42 mouse cellular contexts compared by ENCODE assay signal in genomic region chr7:104613655-104614054, GRCm38 (mm10). TPM values are rescaled to one million over a fixed set of nuclear protein-coding genes. Genes with fewer than 3 reads are reported as not detected.
"Had no signal": no experiment of that assay in that cellular context is flagged by ENCODE, and none has a peak within 500 bp of the region (broad histone marks: within the 10 kb centered on the region; RNA-seq: fewer than 3 reads in every experiment).

Gene Olfr656, plus strand, starts transcription at chr7:104613955.

- H3K9ac ChIP-seq: heart, embryonic 12.5 days; heart, embryonic 13.5 days; heart, embryonic 15.5 days; hindbrain, embryonic 12.5 days; hindbrain, embryonic 13.5 days; hindbrain, embryonic 14.5 days; hindbrain, embryonic 15.5 days; intestine, embryonic 15.5 days; kidney, embryonic 15.5 days had no signal

- H3K27ac ChIP-seq: heart, embryonic 10.5 days; heart, embryonic 13.5 days; heart, embryonic 15.5 days; hindbrain, embryonic 10.5 days; hindbrain, embryonic 12.5 days; hindbrain, embryonic 13.5 days; hindbrain, embryonic 14.5 days; hindbrain, embryonic 15.5 days; hindbrain, postnatal 0 days; intestine, embryonic 15.5 days; kidney, embryonic 15.5 days; kidney, postnatal 0 days; layer of hippocampus, adult 2 months; left cerebral cortex, adult 2 months had no signal

- H3K36me3 ChIP-seq: heart, embryonic 10.5 days; heart, embryonic 12.5 days; heart, embryonic 13.5 days; heart, embryonic 15.5 days; hindbrain, embryonic 10.5 days; hindbrain, embryonic 12.5 days; hindbrain, embryonic 13.5 days; hindbrain, embryonic 15.5 days; intestine, embryonic 15.5 days; kidney, embryonic 15.5 days had no signal

- H3K4me1 ChIP-seq: heart, embryonic 10.5 days; heart, embryonic 12.5 days; heart, embryonic 13.5 days; heart, embryonic 15.5 days; hindbrain, embryonic 10.5 days; hindbrain, embryonic 12.5 days; hindbrain, embryonic 13.5 days; hindbrain, embryonic 15.5 days; intestine, embryonic 15.5 days; kidney, embryonic 15.5 days had no signal

- ATAC-seq: hindbrain, embryonic 16.5 days; hindbrain, postnatal 0 days; inflammation-experienced regulatory T-cells, adult 6 months; intestine, embryonic 15.5 days; intestine, embryonic 16.5 days; intestine, postnatal 0 days had no signal

- H3K9me3 ChIP-seq: heart, embryonic 10.5 days; heart, embryonic 15.5 days; hindbrain, embryonic 10.5 days; hindbrain, embryonic 12.5 days; hindbrain, embryonic 13.5 days; hindbrain, embryonic 15.5 days; intestine, embryonic 15.5 days; kidney, embryonic 15.5 days had no signal

- H3K27me3 ChIP-seq: heart, embryonic 12.5 days; heart, embryonic 13.5 days; heart, embryonic 15.5 days; hindbrain, embryonic 12.5 days; hindbrain, embryonic 13.5 days; hindbrain, embryonic 15.5 days; intestine, embryonic 15.5 days; kidney, embryonic 15.5 days had no signal

- DNase-seq: heart, postnatal 10 days; heart, postnatal 14 days; heart, postnatal 36 days; heart, postnatal 4 days; kidney, adult 11 months; kidney, adult 2 months; kidney, adult 8-10 months; kidney, adult 9 months; kidney, postnatal 10 days; kidney, postnatal 14 days; kidney, postnatal 25 days; kidney, postnatal 36 days; kidney, postnatal 4 days; layer of hippocampus, adult 9-11 months; layer of hippocampus, postnatal 36 days had no signal

- H3K4me3 ChIP-seq: heart, embryonic 10.5 days; heart, embryonic 12.5 days; heart, embryonic 13.5 days; heart, embryonic 15.5 days; hindbrain, embryonic 10.5 days; hindbrain, embryonic 12.5 days; hindbrain, embryonic 13.5 days; hindbrain, embryonic 15.5 days; intestine, embryonic 15.5 days; kidney, embryonic 15.5 days; layer of hippocampus, adult 2 months; left cerebral cortex, adult 2 months had no signal

- H3K4me2 ChIP-seq: heart, embryonic 11.5 days; heart, embryonic 12.5 days; heart, embryonic 13.5 days; heart, embryonic 15.5 days; hindbrain, embryonic 12.5 days; hindbrain, embryonic 13.5 days; hindbrain, embryonic 14.5 days; hindbrain, embryonic 15.5 days; intestine, embryonic 15.5 days; kidney, embryonic 15.5 days had no signal

RNA-seq across cellular contexts. Expression of gene Olfr656, which starts in this region (rescaled TPM):
- polyA plus RNA-seq: heart, embryonic 10.5 days; heart, embryonic 11.5 days; heart, embryonic 12.5 days; heart, embryonic 13.5 days; heart, embryonic 14.5 days; heart, embryonic 15.5 days; heart, embryonic 16.5 days; heart, postnatal 0 days; hindbrain, embryonic 10.5 days; hindbrain, embryonic 11.5 days; hindbrain, embryonic 12.5 days; hindbrain, embryonic 13.5 days; hindbrain, embryonic 15.5 days; hindbrain, embryonic 16.5 days; hindbrain, postnatal 0 days; inflammation-experienced regulatory T-cells, adult 6 months; intestine, embryonic 14.5 days; intestine, embryonic 15.5 days; intestine, embryonic 16.5 days; intestine, postnatal 0 days; kidney, adult 2 months; kidney, embryonic 14.5 days; kidney, embryonic 15.5 days; kidney, postnatal 0 days; large intestine, adult 2 months had no signal
